Mouse (Mus musculus) monocyte, adult 5-6 weeks (primary cell): ENCODE data around the gene C87436. TPM values are rescaled to one million over a fixed set of nuclear protein-coding genes. Genes with fewer than 3 reads are reported as not detected.
A peak's percentile ranks its signal among the peaks of the same experiment; 100 is the strongest.

Experiments
- ATAC-seq: fragments of 153-309, 156-312 bp; replicated peaks from 2 replicates; pipeline ENCODE4 v1.8.0; 2017; ENCODE audit warnings: mild to moderate bottlenecking; ENCODE audit not compliant: low TSS enrichment, insufficient number of reproducible peaks, severe bottlenecking, poor library complexity, low FRiP score
- total RNA-seq: library from RNA; stranded (forward); fragments of 200-1000, 200-491, 200-594 nt; gene quantifications from 3 replicates; pipeline ENCODE4 v1.2.3, GENCODE M21; 2017

Gene C87436
- total RNA-seq, 1 experiment from 2014 or later = 43.0 TPM

GRCm38 (mm10) chr6:86497942-86498732 lies 60.0 kb downstream of the C87436 start:
- no peak for ATAC-seq

- no peak for ATAC-seq
These were observed 61.5 kb downstream of the C87436 start for GRCm38 (mm10) chr6:86499571-86500109.

GRCm38 (mm10) chr6:86503513-86503912 lies 65.3 kb downstream of the C87436 start:
- ATAC-seq = peak; percentile 41; the same call in 1 of the 2 replicates

GRCm38 (mm10) chr6:86505671-86506070 lies 67.5 kb downstream of the C87436 start:
- no peak for ATAC-seq

DNA sequence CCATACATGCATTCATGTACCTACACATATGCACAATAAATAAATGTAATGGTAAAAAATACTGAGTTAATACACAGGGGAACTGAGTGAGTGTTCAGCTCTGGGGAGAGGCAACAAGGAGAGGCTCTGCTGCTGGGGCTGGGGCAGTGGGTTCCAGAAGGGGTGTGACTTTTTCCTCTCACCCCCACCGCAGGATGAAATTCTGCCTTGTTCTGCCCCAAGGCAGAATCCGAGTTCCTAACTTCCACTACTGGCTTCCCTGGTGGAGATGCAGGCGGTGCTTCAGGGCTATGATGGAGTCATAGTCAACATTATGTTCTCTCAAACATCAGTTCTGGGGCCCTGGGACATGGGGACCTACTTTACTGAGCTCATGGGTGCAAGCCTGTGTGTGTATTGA lies 68.1 kb downstream of the C87436 start:
- no peak for ATAC-seq

- no peak for ATAC-seq
These were observed 68.9 kb downstream of the C87436 start for GRCm38 (mm10) chr6:86507116-86507515.

- no peak for ATAC-seq
These were observed 70.6 kb downstream of the C87436 start for GRCm38 (mm10) chr6:86508736-86509135.

- no peak for ATAC-seq
These were observed 71.2 kb downstream of the C87436 start for GRCm38 (mm10) chr6:86509194-86509865.

DNA sequence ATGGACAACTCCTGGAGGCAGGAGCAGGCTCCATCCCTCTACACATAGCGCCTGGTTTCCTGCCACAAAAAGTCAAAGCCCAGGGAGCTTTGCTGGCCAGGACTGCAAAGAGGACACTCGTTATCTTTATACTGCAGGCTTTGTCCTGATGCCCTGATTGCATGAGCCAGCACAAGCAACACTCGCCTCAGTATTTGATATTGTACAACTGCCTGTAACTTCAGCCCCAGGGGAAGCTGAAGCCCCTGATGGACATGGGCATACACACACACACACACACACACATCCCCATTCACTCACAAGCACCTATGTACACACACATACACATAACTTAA lies 71.7 kb downstream of the C87436 start:
- ATAC-seq = no peak

- no peak for ATAC-seq
These were observed 72.8 kb downstream of the C87436 start for GRCm38 (mm10) chr6:86510979-86511378.

GRCm38 (mm10) chr6:86513296-86513695 lies 75.1 kb downstream of the C87436 start:
- ATAC-seq = no peak

DNA sequence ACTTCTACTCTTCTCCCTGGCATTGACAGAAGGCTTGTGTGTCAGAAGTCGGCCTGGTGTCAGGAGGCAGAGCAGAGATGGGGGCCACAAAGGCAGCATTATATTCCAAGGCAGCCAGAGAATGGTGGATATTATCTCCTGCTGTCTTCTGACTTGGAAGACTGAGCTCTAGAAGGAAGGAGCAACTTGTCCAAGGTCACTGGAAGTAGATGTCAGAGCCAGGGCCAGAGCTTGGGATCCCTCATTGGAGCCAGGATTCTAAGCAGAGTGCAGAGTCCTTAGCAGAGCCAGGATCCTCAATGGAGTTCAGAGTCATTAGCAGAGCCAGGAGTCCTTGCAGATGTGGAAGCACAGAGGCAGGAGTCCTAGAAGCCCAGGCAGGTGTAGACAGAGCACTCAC lies 77.8 kb downstream of the C87436 start:
- no peak for ATAC-seq

GRCm38 (mm10) chr6:86519767-86520345 lies 81.7 kb downstream of the C87436 start:
- no peak for ATAC-seq

GRCm38 (mm10) chr6:86522001-86522911 lies 84.1 kb downstream of the C87436 start:
- ATAC-seq = no peak

Other genes with a start within 250 kb of the C87436 start
- gene Tgfa, start 243.2 kb upstream of the C87436 start, total RNA-seq = 0.10 TPM in 1 of 3 replicates, not detected in the others
- 10.1 to 17.5 TPM (median 14.1 TPM) in 3 replicates for gene Fam136a, start 72.7 kb upstream of the C87436 start, total RNA-seq
- gene Snrpg, start 67.1 kb upstream of the C87436 start, total RNA-seq = 46.0 to 69.5 TPM (median 61.3 TPM) in 3 replicates
- gene Pcyox1, start 41.2 kb upstream of the C87436 start, total RNA-seq = 31.6 to 40.4 TPM (median 36.6 TPM) in 3 replicates
- 51.4 to 98.7 TPM (median 74.8 TPM) in 3 replicates for gene Tia1, start 34.2 kb upstream of the C87436 start, total RNA-seq
- gene Gm44790, start 11.7 kb upstream of the C87436 start, total RNA-seq = 2.7 to 6.8 TPM in 2 of 3 replicates, not detected in the other
- gene Pcbp1, start 87.9 kb downstream of the C87436 start, total RNA-seq = 36.4 to 57.1 TPM (median 52.3 TPM) in 3 replicates
- gene Asprv1, start 189.8 kb downstream of the C87436 start, total RNA-seq = 0.29 to 0.96 TPM in 2 of 3 replicates, not detected in the other
- gene Mxd1, start 230.8 kb downstream of the C87436 start, total RNA-seq = 87.4 to 128 TPM (median 90.9 TPM) in 3 replicates
- 67.2 to 70.2 TPM (median 68.0 TPM) in 3 replicates for gene Snrnp27, start 246.1 kb downstream of the C87436 start, total RNA-seq